Mouse (Mus musculus) hindbrain, postnatal 0 days (tissue): ENCODE data around the gene Gbgt1. TPM values are rescaled to one million over a fixed set of nuclear protein-coding genes. Genes with fewer than 3 reads are reported as not detected.
"Not testable (repeated sequence)": the region's sequence is repeated elsewhere in the genome, so short reads cannot be mapped to it uniquely, and the experiment has no call there.

Experiments used
- ATAC-seq: fragments of 200-750 bp; cut with Nextera tagmentation; 2 replicates; pipeline ENCODE4 v1.8.0; 2017; ENCODE audit warnings: mild to moderate bottlenecking, moderate TSS enrichment, moderate library complexity
- DNase-seq: peaks from one replicate; pipeline ENCODE4 v3.0.0-alpha.2; 2015; ENCODE audit warnings: low spot score
- H3K27ac ChIP-seq: fragments of 300-500 bp; sonication (generic); 2 replicates; pipeline ENCODE4 v1.5.1; 2014; ENCODE audit warnings: mild to moderate bottlenecking
- H3K27me3 ChIP-seq: fragments of 300-500 bp; sonication (generic); 2 replicates; pipeline ENCODE4 v1.6.1; 2014; ENCODE audit warnings: low read length, mixed read lengths; ENCODE audit not compliant: insufficient read depth
- H3K36me3 ChIP-seq: fragments of 300-500 bp; sonication (generic); 2 replicates; pipeline ENCODE4 v1.6.1; 2014; ENCODE audit warnings: low read length, mixed read lengths; ENCODE audit not compliant: insufficient read depth
- H3K4me1 ChIP-seq: fragments of 300-500 bp; sonication (generic); 2 replicates; pipeline ENCODE4 v1.6.1; 2014; ENCODE audit warnings: antibody characterized with exemption, low read length, mixed read lengths; ENCODE audit not compliant: insufficient read depth
- H3K4me2 ChIP-seq: fragments of 300-500 bp; sonication (generic); 2 replicates; pipeline ENCODE4 v1.6.1; 2014; ENCODE audit warnings: low read depth, mild to moderate bottlenecking, low read length, moderate library complexity, mixed read lengths
- H3K4me3 ChIP-seq: fragments of 300-500 bp; sonication (generic); 2 replicates; pipeline ENCODE4 v1.5.1; 2014; ENCODE audit warnings: low read length
- H3K9ac ChIP-seq: fragments of 300-500 bp; sonication (generic); replicated peaks from 2 replicates; pipeline ENCODE4 v1.6.1; 2014; ENCODE audit warnings: mild to moderate bottlenecking, low read length, moderate library complexity, mixed read lengths
- H3K9me3 ChIP-seq: fragments of 300-500 bp; sonication (generic); 2 replicates; pipeline ENCODE4 v1.6.1; 2016; ENCODE audit warnings: low read length, mixed read lengths
- CTCF ChIP-seq: IDR thresholded peaks from 2 replicates; pipeline ENCODE4 v1.5.1; 2016; ENCODE audit warnings: antibody characterized with exemption, control low read depth, low read depth
- WGBS: fragments of 180-500 bp; shearing (Covaris S2); extraction: QIAGEN DNeasy Blood & Tissue Kit; methylation state at CpG from one replicate; pipeline ENCODE4 v1.1.7; 2014; 5-methylcytosine and 5-hydroxymethylcytosine counted together
- polyA plus RNA-seq: library from polyadenylated mRNA; unstranded; fragments of >200 nt; fragmentation: Nextera tagmentation; extraction: Ambion mirVana; gene quantifications from 2 replicates; pipeline ENCODE4 v1.2.1, GENCODE M21; 2015
- total RNA-seq: library from RNA; depleted of rRNA; stranded (reverse); fragments of >200 nt; gene quantifications from 2 replicates; pipeline ENCODE4 v1.2.3, GENCODE M21; 2014

Gene Gbgt1
- total and polyA plus RNA-seq, 2 experiments from 2014 or later, result 1.7 to 3.7 TPM

- Histone ChIP-seq H3K4me1 (peaks cover 15% of the 10 kb centered on the region), H3K27ac (peak within 1 kb of the TSS; percentile 54; the same call in 1 of the 2 replicates), H3K4me2 (peak within 1 kb of the TSS; percentile 54), H3K27me3 (no peaks in the 10 kb centered on the region), H3K4me3 (peak within 1 kb of the TSS; percentile 25), H3K9ac (no peak within 1 kb of the TSS; the same call in 1 of the 2 replicates), H3K9me3 (no peaks in the 10 kb centered on the region), H3K36me3 (peaks cover 13% of the 10 kb centered on the region; the same call in 1 of the 2 replicates)
- TF ChIP-seq CTCF, result no peak
- peak; percentile 79 for ATAC-seq
- peak; percentile 82 for DNase-seq
- 6% methylated on average over 25 of the region's 25 CpGs for WGBS
Observed at GRCm38 (mm10) chr2:28465836-28466518, 30.7 kb upstream of the Gbgt1 start, which contains the start of gene 1700007K13Rik. TSS of gene 1700007K13Rik (minus strand) at chr2:28466332.

GRCm38 (mm10) chr2:28467860-28468485 lies 28.7 kb upstream of the Gbgt1 start, which contains the start of gene Mrps2:
TSS of gene Mrps2 (plus strand) at chr2:28468066.
- TF ChIP-seq CTCF, result peak; percentile 82
- H3K27me3 ChIP-seq, result no peaks in the 10 kb centered on the region
- peak within 1 kb of the TSS; percentile 80 for H3K4me2 ChIP-seq
- peaks cover 15% of the 10 kb centered on the region for H3K4me1 ChIP-seq
- H3K36me3 ChIP-seq, result peaks cover 18% of the 10 kb centered on the region; the same call in 1 of the 2 replicates
- peak within 1 kb of the TSS; percentile 83 for H3K9ac ChIP-seq
- peak within 1 kb of the TSS; percentile 73 for H3K4me3 ChIP-seq
- peak within 1 kb of the TSS; percentile 41; the same call in 1 of the 2 replicates for H3K27ac ChIP-seq
- peak; percentile 92 for ATAC-seq
- no peaks in the 10 kb centered on the region for H3K9me3 ChIP-seq
- DNase-seq, result peak; percentile 93
- under 1% methylated on average over 50 of the region's 52 CpGs for WGBS

- H3K27ac ChIP-seq, result peak overlapping the region; percentile 41; the same call in 1 of the 2 replicates
- 59% methylated on average over 18 of the region's 18 CpGs for WGBS
- peak overlapping the region; percentile 83 for H3K9ac ChIP-seq
- peaks cover 15% of the 10 kb centered on the region for H3K4me1 ChIP-seq
- no peak for ATAC-seq
- peaks cover 20% of the 10 kb centered on the region; the same call in 1 of the 2 replicates for H3K36me3 ChIP-seq
- peak overlapping the region; percentile 73 for H3K4me3 ChIP-seq
- TF ChIP-seq CTCF, result no peak
- peak overlapping the region; percentile 80 for H3K4me2 ChIP-seq
- DNase-seq, result no peak
- H3K27me3 ChIP-seq, result no peaks in the 10 kb centered on the region
- H3K9me3 ChIP-seq, result no peaks in the 10 kb centered on the region; the same call in 1 of the 2 replicates
Observed at GRCm38 (mm10) chr2:28468486-28469225, 28.0 kb upstream of the Gbgt1 start.

- Histone ChIP-seq H3K4me1 (peaks cover 15% of the 10 kb centered on the region), H3K36me3 (peaks cover 20% of the 10 kb centered on the region; the same call in 1 of the 2 replicates), H3K27me3 (no peaks in the 10 kb centered on the region), H3K27ac (no peak overlapping the region), H3K4me2 (no peak overlapping the region), H3K9ac (no peak overlapping the region), H3K4me3 (no peak overlapping the region), H3K9me3 (no peaks in the 10 kb centered on the region; the same call in 1 of the 2 replicates)
- ATAC-seq (no peak), DNase-seq (no peak)
- WGBS, result 97% methylated on average over 14 of the region's 14 CpGs
- no peak for TF ChIP-seq CTCF
Observed at GRCm38 (mm10) chr2:28469461-28469860, 27.2 kb upstream of the Gbgt1 start.

GRCm38 (mm10) chr2:28470591-28470990 lies 26.1 kb upstream of the Gbgt1 start:
- no peaks in the 10 kb centered on the region for H3K27me3 ChIP-seq
- no peak overlapping the region for H3K27ac ChIP-seq
- DNase-seq (no peak), ATAC-seq (no peak)
- no peak overlapping the region for H3K9ac ChIP-seq
- no peak for TF ChIP-seq CTCF
- no peak overlapping the region for H3K4me3 ChIP-seq
- H3K9me3 ChIP-seq, result no peaks in the 10 kb centered on the region; the same call in 1 of the 2 replicates
- H3K4me2 ChIP-seq, result no peak overlapping the region
- 95% methylated on average over 2 of the region's 2 CpGs for WGBS
- peaks cover 20% of the 10 kb centered on the region; the same call in 1 of the 2 replicates for H3K36me3 ChIP-seq
- H3K4me1 ChIP-seq, result peaks cover 15% of the 10 kb centered on the region

GRCm38 (mm10) chr2:28472011-28472410 lies 24.7 kb upstream of the Gbgt1 start:
- H3K9ac ChIP-seq, H3K27me3 ChIP-seq, DNase-seq, H3K4me2 ChIP-seq, H3K4me3 ChIP-seq, ATAC-seq, H3K4me1 ChIP-seq, H3K9me3 ChIP-seq, H3K27ac ChIP-seq: not testable (repeated sequence)
- WGBS, result 94% methylated on average over 8 of the region's 8 CpGs
- peaks cover 20% of the 10 kb centered on the region; the same call in 1 of the 2 replicates for H3K36me3 ChIP-seq

- not testable (repeated sequence) for H3K9ac ChIP-seq, H3K4me1 ChIP-seq, H3K4me3 ChIP-seq, ATAC-seq, H3K4me2 ChIP-seq, H3K27ac ChIP-seq, DNase-seq, H3K36me3 ChIP-seq, H3K9me3 ChIP-seq, H3K27me3 ChIP-seq
- 92% methylated on average over 5 of the region's 5 CpGs for WGBS
Observed at GRCm38 (mm10) chr2:28477993-28478392, 18.7 kb upstream of the Gbgt1 start.
